Mouse (Mus musculus) spleen, postnatal 36 days (tissue): ENCODE data around the gene Taar2.

Experiments used
- DNase-seq, 2 experiments: peaks; one replicate each; pipeline ENCODE4 v3.0.0; 2022; ENCODE audit warnings: low spot score in 2 of 2, mixed read lengths in 1 of 2

Gene Taar2

DNA sequence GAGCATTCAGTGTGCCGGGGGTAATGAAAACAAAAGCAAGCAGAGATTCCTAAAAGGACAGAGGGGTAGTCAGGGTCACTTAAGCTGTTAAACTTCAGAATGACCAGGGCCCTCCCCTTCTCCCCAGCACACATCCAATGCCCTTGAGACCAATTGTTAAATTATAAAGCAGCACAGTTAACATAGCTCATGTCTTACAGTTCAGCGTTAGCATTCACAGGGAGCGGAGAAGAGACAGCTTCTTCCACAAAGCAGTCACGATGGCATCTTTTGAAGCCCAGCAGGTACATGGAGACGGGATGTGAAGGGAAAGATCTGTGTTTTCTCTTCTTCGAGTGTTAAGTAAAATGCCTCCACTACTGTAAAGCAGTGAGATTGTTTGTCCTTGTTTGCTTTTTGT, at the start of gene Taar2:
Gene Taar2, plus strand, starts transcription at position 261 of the 400 bp plus-strand sequence.
- DNase-seq = no peak

- DNase-seq = no peak
Observed at GRCm38 (mm10) chr10:23892987-23893386, 45.4 kb upstream of the Taar2 start.

DNA sequence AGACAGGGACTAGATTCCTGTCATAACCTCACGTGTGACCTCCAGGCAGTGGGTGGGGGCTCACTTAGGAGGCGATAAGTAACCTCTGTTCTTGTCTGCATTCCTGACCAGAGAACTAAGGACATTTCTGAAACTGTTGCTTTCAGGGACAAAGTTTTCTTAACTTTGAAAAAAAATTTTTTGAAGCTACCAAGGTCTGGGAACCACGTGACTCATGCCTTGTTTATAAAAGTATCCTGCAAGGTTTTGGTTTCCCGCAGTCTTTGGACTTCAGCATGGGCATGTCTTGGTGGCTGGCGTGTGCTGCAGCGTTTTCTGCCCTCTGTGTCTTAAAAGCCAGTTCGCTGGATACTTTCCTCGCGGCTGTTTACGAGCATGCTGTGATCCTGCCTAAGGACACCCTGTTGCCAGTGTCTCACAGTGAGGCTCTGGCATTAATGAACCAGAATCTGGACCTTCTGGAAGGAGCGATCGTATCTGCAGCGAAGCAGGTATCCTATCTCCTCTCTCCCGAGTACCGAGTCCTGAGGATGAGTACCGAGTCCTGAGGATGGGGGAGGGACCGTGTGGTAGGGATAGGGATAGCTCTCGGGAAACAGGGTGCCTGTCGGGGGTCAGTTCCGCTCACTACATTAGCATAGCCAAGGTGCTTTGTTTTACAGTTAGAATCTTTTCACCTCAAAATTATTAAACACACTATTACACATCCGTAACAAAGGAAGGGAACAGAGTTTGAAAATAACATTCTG, 43.6 kb upstream of the Taar2 start, which contains the start of gene Vnn1:
Gene Vnn1, plus strand, starts transcription at position 88 of the 749 bp plus-strand sequence.
- no peak for DNase-seq

DNA sequence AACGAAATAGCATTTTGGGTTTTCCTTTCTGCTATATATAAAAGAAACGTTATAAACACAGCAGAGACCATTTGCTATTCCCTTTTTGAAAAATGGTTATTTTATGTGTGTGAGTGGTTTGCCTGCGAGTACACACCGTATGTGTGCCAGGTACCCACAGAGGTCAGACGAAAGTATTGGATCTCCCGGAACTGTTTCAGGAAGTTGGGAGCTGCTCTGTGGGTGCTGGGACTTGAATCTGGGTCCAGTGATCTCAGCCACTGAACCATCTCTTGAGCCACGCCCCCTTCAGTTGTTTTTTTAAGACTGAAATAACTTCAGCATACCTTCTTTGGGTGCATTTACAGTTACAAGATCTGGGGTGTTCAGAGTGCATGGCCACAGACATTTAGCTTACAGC, 43.0 kb upstream of the Taar2 start:
- no peak for DNase-seq

DNA sequence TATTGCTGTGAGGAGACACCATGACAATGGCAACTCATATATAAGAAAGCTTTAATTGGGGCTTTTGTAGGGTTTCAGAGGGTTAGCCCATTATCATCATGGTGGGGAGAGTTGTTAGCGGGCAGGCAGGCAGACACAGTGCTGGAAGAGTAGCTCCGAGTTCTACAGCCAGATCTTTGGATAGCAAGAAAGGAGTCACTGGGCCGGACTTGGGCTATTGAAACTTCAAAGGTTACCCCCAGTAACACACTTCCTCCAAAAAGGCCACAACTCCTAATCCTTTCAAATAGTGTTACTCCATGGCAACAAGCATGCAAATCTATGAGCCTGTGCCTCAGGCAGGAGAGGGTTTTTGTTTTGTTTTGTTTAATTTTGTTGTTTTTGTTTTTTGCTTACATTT, 37.3 kb upstream of the Taar2 start:
- DNase-seq = no peak

DNA sequence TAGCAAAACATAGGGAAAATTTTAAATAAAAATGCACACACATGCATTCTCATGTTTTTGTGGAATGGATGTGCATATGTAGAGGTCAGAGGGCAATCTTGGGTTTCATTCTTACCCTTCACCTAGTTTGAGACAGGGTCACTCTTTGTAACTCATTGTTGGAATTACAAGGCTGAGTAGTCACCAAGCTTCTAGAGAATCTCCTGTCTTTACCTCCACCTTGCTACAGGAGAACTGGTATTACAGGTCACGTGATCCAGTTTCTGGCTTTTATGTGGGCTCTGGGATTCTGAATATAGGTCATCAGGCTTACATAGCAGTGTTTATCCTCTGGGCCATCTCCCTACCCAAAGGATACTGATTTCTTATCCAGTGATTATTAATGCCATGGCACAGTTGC, 32.7 kb upstream of the Taar2 start:
- no peak for DNase-seq

DNA sequence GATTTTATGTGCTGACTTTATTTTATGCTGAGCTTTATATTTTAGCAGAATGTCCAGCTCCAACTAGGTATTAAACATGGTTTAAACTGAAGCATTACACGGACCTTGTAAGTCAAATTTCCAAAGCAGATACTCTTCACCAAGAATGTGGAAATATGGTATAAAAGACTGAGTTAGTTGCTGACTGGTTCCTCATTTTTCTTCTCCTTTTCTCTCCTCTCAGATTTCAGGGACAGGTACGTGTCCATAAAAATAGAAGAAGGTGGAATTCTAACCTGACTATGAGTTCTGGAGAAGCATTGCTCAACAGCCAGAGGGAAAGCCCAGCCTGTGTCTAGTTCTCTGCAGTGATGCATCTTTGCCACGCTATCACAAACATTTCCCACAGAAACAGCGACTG, 18.3 kb upstream of the Taar2 start, which contains the start of gene Taar1:
Gene Taar1, plus strand, starts transcription at position 301 of the 400 bp plus-strand sequence.
- DNase-seq = no peak

GRCm38 (mm10) chr10:23922468-23922867, 15.9 kb upstream of the Taar2 start:
- no peak for DNase-seq

DNA sequence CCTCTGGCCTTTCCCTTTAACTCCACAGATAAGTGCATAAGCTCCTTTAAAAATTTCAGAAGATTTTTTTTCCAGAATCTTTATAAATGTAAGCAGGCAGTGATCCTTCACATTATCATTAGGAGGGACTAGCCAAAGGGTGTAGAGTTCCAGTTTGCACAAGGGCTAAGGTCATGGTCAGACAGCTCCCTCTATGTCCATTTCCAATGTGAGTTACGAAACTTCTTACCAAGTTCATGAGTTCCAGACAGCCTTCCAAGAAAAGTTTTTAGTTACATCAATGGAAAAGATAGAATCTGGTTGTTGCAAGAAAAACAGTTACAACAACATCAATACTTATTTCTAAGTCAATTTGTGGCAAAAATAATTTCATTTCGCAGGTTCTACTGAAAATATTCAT, 14.4 kb upstream of the Taar2 start:
- no peak for DNase-seq

GRCm38 (mm10) chr10:23937613-23938012, 759 bp upstream of the Taar2 start:
- no peak for DNase-seq

- no peak for DNase-seq
Observed at GRCm38 (mm10) chr10:23942465-23942864, 4.1 kb downstream of the Taar2 start.

GRCm38 (mm10) chr10:23948026-23948425, 9.7 kb downstream of the Taar2 start:
- DNase-seq = no peak

- no peak for DNase-seq
Observed at GRCm38 (mm10) chr10:23949508-23950005, 11.2 kb downstream of the Taar2 start, which contains the start of gene Taar3. Taar3 (plus strand) TSS chr10:23949558.

GRCm38 (mm10) chr10:23951714-23952113, 13.3 kb downstream of the Taar2 start:
- DNase-seq = no peak

DNA sequence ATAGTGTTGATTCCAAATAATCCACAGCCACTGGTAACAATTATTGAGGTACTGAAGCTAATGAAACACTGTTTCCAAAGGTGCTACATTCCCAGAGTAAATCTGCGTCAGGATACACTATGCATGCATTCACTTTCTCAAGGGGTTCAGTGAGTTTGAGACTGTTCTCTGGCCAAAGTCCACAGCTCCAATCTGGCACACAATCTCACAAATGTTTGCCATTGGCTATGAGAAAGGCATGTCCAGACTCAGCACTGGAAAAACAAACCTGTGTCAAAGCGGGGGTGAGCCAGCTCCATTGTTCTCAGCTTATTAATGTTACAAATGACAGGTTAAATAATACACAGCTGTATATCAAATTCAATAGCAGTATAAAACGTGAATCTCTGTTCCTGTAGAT, 20.7 kb downstream of the Taar2 start:
- DNase-seq = no peak

DNA sequence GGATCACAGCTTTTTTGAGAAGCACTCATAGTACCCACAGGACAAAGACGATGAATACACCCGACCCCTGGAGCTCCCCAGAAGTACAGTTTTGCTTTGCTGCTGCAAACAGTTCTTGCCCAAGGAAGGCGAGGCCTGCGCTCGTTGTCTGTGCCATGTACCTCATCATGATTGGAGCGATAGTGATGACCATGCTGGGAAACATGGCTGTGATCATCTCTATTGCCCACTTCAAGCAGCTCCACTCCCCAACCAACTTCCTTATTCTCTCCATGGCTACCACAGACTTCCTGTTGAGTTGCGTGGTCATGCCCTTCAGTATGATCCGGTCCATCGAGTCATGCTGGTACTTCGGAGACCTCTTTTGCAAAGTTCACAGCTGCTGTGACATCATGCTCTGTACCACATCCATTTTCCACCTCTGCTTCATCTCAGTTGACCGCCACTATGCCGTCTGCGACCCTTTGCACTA, 22.1 kb downstream of the Taar2 start, which contains the start of gene Taar4:
Gene Taar4, plus strand, starts transcription at position 51 of the 472 bp plus-strand sequence.
- DNase-seq = no peak

GRCm38 (mm10) chr10:23963444-23963843, 25.1 kb downstream of the Taar2 start:
- DNase-seq = no peak

DNA sequence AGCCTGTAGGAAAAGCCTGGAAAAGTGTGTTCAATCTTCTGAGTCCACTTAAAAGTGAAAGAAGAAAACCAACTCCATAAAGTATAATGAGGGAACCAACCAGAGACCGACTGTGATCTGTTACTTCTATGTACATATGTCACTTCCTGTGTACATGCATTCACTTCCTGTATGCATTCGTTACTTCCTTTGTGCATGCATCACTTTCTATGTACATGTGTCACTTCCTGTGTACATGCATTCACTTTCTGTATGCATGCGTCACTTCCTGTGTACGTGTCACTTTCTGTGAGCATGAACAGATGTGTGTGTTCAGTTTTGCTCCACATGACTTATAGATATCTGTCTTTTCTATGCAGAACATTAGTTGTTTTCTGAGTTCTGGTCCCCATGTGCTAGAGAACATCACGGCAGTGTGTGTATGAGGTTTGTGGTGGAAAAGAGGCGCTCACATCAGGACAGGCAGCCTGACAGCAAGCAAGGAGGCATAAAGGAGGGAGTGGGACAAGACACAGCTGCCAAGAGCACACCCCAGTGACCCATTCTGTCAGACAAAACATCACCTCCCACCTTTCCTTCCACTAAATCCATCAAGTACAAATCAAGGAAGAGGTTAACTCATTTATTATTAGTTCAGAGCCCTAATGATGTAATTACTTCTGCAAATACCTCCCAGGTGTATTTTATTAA, 26.7 kb downstream of the Taar2 start:
- DNase-seq = no peak

DNA sequence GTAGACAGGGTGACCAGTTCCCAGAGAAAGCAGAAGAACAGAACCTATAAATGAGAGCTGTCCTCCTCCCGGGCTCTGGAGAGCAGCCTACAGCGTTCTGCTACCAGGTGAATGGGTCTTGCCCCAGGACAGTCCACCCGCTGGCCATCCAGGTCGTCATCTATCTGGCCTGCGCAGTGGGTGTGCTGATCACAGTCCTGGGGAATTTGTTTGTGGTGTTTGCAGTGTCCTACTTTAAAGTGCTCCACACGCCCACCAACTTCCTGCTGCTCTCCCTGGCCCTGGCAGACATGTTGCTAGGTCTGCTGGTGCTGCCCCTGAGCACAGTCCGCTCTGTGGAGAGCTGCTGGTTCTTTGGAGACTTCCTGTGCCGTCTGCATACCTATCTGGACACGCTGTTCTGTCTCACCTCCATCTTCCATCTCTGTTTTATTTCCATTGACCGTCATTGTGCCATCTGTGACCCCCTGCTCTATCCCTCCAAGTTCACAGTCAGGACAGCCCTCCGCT, 32.3 kb downstream of the Taar2 start, which contains the start of gene Taar5:
Gene Taar5, plus strand, starts transcription at position 51 of the 510 bp plus-strand sequence.
- DNase-seq = no peak

DNA sequence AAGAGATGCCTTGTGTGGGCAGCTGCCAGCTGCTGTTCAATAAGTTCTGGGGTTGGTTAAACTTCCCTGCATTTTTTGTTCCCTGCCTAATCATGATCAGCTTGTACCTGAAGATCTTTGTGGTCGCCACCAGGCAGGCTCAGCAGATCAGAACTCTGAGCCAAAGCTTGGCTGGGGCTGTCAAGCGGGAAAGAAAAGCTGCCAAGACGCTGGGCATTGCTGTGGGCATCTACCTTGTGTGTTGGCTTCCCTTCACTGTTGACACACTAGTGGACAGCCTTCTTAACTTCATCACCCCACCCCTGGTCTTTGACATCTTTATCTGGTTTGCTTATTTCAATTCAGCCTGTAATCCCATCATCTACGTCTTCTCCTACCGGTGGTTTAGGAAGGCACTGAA, 32.9 kb downstream of the Taar2 start:
- no peak for DNase-seq

DNA sequence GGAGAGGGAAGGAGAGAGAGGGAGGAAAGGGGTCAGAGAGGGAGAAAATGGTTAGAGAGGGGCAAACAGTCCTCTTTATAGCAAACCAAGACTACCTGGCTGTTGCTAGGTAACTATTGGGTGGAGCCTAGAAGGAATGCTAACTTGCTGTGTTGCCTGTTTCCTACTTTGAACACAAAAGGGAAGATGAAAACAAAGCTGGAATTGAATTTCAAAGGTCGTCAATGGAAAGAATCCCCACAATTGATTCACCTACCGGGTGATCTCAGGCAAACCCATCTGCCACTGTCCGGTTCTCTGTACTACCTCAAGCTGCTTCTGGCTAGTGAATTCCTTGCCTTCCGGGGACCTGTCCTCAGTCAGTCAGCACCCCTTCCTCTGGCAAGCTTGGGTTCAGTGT, 39.6 kb downstream of the Taar2 start:
- no peak for DNase-seq
